Mouse (Mus musculus) stomach, embryonic 14.5 days (tissue): ENCODE measurements around the gene Olfr450. TPM values are rescaled to one million over a fixed set of nuclear protein-coding genes. Genes with fewer than 3 reads are reported as not detected.

Experiments
- ATAC-seq: fragments of 200-750 bp; cut with Nextera tagmentation; 2 replicates; pipeline ENCODE4 v1.8.0; 2017; ENCODE audit warnings: low read depth, moderate TSS enrichment; ENCODE audit not compliant: insufficient number of reproducible peaks, insufficient read depth, low FRiP score
- H3K27ac ChIP-seq: fragments of 300-500 bp; sonication (generic); 2 replicates; pipeline ENCODE4 v1.5.1; 2014; ENCODE audit warnings: mild to moderate bottlenecking, low read length, moderate library complexity, mixed read lengths
- H3K27me3 ChIP-seq: fragments of 300-500 bp; sonication (generic); 2 replicates; pipeline ENCODE4 v1.6.1; 2014; ENCODE audit warnings: low read length, control low read depth, mixed read lengths; ENCODE audit not compliant: control insufficient read depth, insufficient read depth
- H3K36me3 ChIP-seq: fragments of 300-500 bp; sonication (generic); 2 replicates; pipeline ENCODE4 v1.6.1; 2014; ENCODE audit warnings: mild to moderate bottlenecking, control low read depth, low read length, moderate library complexity, mixed read lengths; ENCODE audit not compliant: control insufficient read depth, insufficient read depth
- H3K4me1 ChIP-seq: fragments of 300-500 bp; sonication (generic); 2 replicates; pipeline ENCODE4 v1.6.1; 2014; ENCODE audit warnings: low read length, control low read depth, mixed read lengths; ENCODE audit not compliant: control insufficient read depth, insufficient read depth
- H3K4me2 ChIP-seq: fragments of 300-500 bp; sonication (generic); replicated peaks from 2 replicates; pipeline ENCODE4 v1.6.1; 2014; ENCODE audit warnings: low read depth, low read length, control low read depth
- H3K4me3 ChIP-seq: fragments of 300-500 bp; sonication (generic); 2 replicates; pipeline ENCODE4 v1.5.1; 2014; ENCODE audit warnings: low read depth, low read length, control low read depth
- H3K9ac ChIP-seq: fragments of 300-500 bp; sonication (generic); replicated peaks from 2 replicates; pipeline ENCODE4 v1.6.1; 2014; ENCODE audit warnings: low read depth, mild to moderate bottlenecking, control low read depth, low read length, moderate library complexity, mixed read lengths
- H3K9me3 ChIP-seq: fragments of 300-500 bp; sonication (generic); 2 replicates; pipeline ENCODE4 v1.6.1; 2016; ENCODE audit warnings: low read depth, low read length, control low read depth; ENCODE audit not compliant: control insufficient read depth
- WGBS: fragments of 180-500 bp; shearing (Covaris S2); extraction: QIAGEN DNeasy Blood & Tissue Kit; methylation state at CpG from one replicate; pipeline ENCODE4 v1.1.7; 2014; 5-methylcytosine and 5-hydroxymethylcytosine counted together
- polyA plus RNA-seq: library from polyadenylated mRNA; unstranded; fragments of >200 nt; fragmentation: Nextera tagmentation; extraction: Ambion mirVana; gene quantifications from 2 replicates; pipeline ENCODE4 v1.2.1, GENCODE M21; 2014

The Olfr450 gene
- not detected in 2 replicates for polyA plus RNA-seq

DNA sequence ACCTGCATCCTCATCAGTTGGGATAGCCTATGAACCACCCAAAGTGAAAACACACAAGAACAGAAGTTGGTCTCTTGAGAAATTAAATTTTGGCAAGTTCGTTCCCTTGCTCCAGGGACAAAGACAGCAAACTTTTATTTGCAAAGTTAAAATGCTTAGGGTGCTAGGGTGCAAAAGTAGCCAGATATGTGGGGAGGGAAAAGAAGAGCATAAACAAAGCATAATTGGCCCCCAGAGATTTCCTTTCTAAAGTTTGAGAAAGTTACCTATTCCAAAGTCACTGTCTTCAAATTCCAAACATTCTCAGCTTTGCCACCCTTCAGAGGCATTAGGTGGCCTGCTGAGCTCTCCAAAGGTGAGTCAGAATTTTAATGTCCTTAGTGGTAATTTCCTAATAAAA, at the start of gene Olfr450:
Gene Olfr450, plus strand, starts transcription at position 301 of the 400 bp plus-strand sequence.
- Histone ChIP-seq H3K4me3 (no peak within 1 kb of the TSS), H3K27me3 (no peaks in the 10 kb centered on the region), H3K9me3 (no peaks in the 10 kb centered on the region), H3K36me3 (no peaks in the 10 kb centered on the region), H3K9ac (no peak within 1 kb of the TSS), H3K4me1 (no peaks in the 10 kb centered on the region), H3K4me2 (no peak within 1 kb of the TSS), H3K27ac (no peak within 1 kb of the TSS)
- ATAC-seq = no peak
- WGBS = 79% methylated on average over 1 of the region's 1 CpGs

DNA sequence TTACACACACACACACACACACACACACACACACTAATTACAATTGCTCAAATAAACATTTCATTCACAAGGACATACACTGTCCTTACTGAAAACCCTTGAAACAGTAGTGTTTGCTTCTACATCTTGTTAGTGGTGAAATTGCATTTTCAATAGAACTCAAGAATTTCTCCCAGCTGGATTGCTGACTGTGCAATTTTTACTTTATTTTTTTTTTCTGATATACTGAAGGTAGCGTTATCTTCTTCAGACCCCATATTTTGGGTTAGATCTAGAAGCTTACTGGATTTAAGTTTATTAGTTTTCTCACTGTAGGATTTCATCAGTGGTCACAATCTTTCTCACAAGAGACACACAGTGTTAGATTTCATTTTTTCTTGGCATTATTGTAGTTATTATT, 34.7 kb upstream of the Olfr450 start:
- Histone ChIP-seq H3K4me2 (no peak overlapping the region), H3K27me3 (no peaks in the 10 kb centered on the region), H3K4me3 (no peak overlapping the region), H3K4me1 (no peaks in the 10 kb centered on the region), H3K27ac (no peak overlapping the region), H3K9ac (no peak overlapping the region), H3K9me3 (no peaks in the 10 kb centered on the region), H3K36me3 (no peaks in the 10 kb centered on the region)
- no peak for ATAC-seq
- 92% methylated on average over 1 of the region's 1 CpGs for WGBS

DNA sequence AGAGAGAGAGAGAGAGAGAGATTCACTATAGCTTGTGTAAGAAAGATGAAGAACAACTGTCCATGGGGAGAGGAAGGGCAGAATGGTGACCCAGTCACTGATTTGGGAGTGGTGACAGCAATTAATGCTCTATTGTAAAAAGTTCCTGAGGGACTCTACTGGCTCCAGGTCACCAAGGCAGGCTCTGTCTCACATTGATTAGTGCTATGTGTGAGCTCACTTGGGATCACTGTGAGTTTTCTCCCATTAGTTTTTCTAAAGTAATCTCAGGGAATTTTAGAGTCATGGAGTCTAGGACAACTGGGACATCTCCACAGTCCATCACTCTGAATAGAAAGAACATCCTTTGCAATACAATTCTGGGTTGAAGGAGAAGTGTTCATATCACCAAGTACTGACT, 26.9 kb upstream of the Olfr450 start, which contains the start of gene Olfr452:
Gene Olfr452, plus strand, starts transcription at position 301 of the 400 bp plus-strand sequence.
- H3K4me1 ChIP-seq = no peaks in the 10 kb centered on the region
- no peak within 1 kb of the TSS for H3K4me2 ChIP-seq
- ATAC-seq = no peak
- H3K9me3 ChIP-seq = no peaks in the 10 kb centered on the region
- H3K9ac ChIP-seq = no peak within 1 kb of the TSS
- no peaks in the 10 kb centered on the region for H3K36me3 ChIP-seq
- no peak within 1 kb of the TSS for H3K27ac ChIP-seq
- H3K27me3 ChIP-seq = no peaks in the 10 kb centered on the region
- no peak within 1 kb of the TSS for H3K4me3 ChIP-seq

DNA sequence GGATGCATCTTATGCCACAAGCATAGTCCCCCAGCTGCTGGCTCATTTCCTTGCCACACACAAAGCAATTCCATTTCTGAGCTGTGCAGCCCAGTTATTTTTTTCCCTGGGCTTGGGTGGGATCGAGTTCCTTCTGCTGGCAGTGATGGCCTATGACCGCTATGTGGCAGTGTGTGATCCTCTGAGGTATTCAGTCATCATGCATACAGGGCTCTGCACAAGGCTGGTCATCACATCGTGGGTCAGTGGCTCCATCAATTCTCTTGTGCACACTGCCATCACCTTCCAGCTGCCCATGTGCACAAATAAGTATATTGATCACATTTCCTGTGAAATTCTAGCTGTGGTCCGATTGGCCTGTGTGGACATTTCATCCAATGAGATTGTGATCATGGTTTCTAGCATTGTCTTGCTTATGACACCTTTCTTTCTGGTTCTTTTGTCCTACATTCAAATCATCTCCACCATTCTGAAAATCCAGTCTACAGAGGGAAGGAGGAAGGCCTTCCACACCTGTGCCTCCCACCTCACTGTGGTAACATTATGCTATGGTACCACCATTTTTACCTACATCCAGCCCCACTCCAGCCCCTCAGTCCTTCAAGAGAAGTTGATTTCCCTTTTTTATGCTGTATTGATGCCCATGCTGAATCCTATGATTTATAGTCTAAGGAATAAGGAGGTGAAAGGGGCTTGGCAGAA, 21.3 kb upstream of the Olfr450 start:
- no peaks in the 10 kb centered on the region for H3K4me1 ChIP-seq
- 48% methylated on average over 4 of the region's 4 CpGs for WGBS
- H3K27ac ChIP-seq = no peak overlapping the region
- no peak overlapping the region for H3K4me3 ChIP-seq
- H3K9ac ChIP-seq = no peak overlapping the region
- ATAC-seq = no peak
- H3K9me3 ChIP-seq = no peaks in the 10 kb centered on the region
- no peaks in the 10 kb centered on the region for H3K36me3 ChIP-seq
- no peaks in the 10 kb centered on the region for H3K27me3 ChIP-seq
- no peak overlapping the region for H3K4me2 ChIP-seq

DNA sequence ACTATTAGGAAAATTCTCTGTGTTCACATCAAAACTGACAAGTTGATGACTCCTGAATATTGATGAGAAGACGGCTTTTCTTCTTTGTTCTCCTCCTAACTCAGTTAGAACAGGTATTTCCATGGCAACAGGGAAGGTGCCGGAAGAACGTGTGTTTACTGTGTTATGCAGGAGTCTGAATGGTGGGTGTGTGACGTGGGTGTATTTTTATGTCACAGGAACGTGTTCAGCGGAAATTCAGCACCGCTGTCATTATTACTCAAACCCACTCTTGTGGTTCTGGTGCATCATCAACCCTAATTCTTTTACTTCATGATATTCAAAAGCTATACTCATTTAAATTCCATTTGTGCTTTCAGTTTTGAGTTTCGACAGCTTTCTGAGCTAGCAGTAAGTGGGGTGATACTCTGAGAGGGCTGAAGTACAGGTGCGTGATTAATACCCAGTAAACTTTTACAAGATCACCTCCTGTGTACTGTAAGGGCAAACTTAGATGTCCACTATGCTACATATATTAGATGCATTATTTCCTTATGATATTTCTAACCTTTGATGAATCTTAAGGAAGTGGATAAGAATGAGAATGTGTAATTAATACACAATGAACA, 20.7 kb upstream of the Olfr450 start:
- no peak overlapping the region for H3K9ac ChIP-seq
- H3K36me3 ChIP-seq = no peaks in the 10 kb centered on the region
- no peak for ATAC-seq
- WGBS = 68% methylated on average over 9 of the region's 9 CpGs
- H3K4me2 ChIP-seq = no peak overlapping the region
- H3K27me3 ChIP-seq = no peaks in the 10 kb centered on the region
- H3K9me3 ChIP-seq = no peaks in the 10 kb centered on the region
- no peaks in the 10 kb centered on the region for H3K4me1 ChIP-seq
- no peak overlapping the region for H3K27ac ChIP-seq
- H3K4me3 ChIP-seq = no peak overlapping the region

DNA sequence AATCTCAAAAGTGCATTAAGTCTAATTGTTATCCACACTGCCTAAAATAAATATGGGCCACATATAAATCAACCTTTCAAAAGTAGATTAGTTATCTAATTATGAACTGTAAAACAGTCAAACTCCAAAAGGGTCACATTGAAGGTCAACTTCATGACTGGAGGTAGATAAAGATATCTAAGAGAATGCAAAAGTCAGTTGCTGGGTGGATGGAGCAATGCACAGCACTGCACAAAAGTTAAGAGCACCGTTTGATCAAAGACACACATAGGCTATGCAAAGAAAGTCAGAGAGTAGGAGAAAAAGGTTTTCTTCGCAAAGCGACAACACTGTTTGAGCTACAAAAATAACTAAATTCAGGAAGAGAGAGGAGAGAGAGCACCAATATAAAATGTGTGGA, 16.8 kb upstream of the Olfr450 start:
- Histone ChIP-seq H3K4me3 (no peak overlapping the region), H3K4me1 (no peaks in the 10 kb centered on the region), H3K4me2 (no peak overlapping the region), H3K9me3 (no peaks in the 10 kb centered on the region), H3K9ac (no peak overlapping the region), H3K27me3 (no peaks in the 10 kb centered on the region), H3K36me3 (no peaks in the 10 kb centered on the region), H3K27ac (no peak overlapping the region)
- 75% methylated on average over 3 of the region's 3 CpGs for WGBS
- peak; percentile 70 for ATAC-seq

DNA sequence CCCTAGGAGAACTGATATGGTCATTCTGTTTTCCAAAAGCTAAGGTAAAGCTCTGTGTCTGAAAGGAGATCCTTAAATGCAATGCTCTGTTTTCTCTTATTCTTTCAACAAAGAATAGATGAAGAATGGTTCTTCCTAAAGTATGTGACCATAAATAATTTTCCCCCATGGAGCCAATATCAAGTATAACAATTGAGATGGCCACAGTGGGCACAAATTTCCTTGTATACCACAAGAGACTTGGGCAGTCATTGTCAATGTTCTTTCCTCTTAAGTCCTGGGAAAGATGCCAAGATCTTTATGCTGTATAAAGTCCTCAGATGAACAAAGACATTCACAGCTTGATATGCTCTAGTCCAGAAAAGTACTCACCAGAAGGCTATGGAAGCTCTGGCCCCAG, 22.3 kb downstream of the Olfr450 start, which contains the start of gene Olfr449:
Gene Olfr449, plus strand, starts transcription at position 301 of the 400 bp plus-strand sequence.
- Histone ChIP-seq H3K4me3 (no peak within 1 kb of the TSS), H3K9me3 (no peaks in the 10 kb centered on the region), H3K36me3 (no peaks in the 10 kb centered on the region), H3K9ac (no peak within 1 kb of the TSS), H3K27me3 (no peaks in the 10 kb centered on the region), H3K4me2 (no peak within 1 kb of the TSS), H3K4me1 (no peaks in the 10 kb centered on the region), H3K27ac (no peak within 1 kb of the TSS)
- no peak for ATAC-seq

DNA sequence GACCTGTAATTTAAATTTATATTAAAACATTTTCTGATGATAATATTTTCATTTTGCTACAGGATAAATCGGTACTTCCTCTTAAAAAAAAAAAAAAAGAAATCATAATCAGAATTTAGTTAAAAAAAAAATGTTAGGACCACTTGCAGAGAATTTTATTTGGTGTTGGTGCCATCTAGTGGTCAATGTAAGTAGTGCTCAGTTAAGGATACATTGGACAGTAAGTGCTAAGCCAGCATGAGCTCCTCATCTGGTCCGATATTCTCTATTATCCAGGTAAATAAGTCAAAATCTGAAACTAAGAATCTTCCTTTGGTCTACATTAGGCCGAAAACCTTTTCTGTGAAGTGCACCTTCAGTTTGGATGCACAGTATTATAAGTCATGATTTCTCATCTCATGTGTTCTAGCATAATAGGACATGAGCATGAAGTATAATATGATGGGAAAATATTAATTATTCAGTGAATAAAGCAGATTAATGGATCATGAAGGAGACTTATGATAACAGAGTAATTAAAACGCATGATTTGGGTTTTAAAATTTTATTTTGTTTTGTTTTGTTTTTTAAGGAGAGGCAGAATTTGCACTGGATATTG, 48.6 kb downstream of the Olfr450 start:
- no peak overlapping the region for H3K27ac ChIP-seq
- no peaks in the 10 kb centered on the region for H3K9me3 ChIP-seq
- H3K9ac ChIP-seq = no peak overlapping the region
- H3K4me1 ChIP-seq = no peaks in the 10 kb centered on the region
- 12% methylated on average over 4 of the region's 4 CpGs for WGBS
- H3K36me3 ChIP-seq = no peaks in the 10 kb centered on the region
- no peak overlapping the region for H3K4me2 ChIP-seq
- H3K4me3 ChIP-seq = no peak overlapping the region
- H3K27me3 ChIP-seq = no peaks in the 10 kb centered on the region
- no peak for ATAC-seq
